Mouse (Mus musculus) colon, adult 2 months (tissue): ENCODE data around the gene Olfr1272. TPM values are rescaled to one million over a fixed set of nuclear protein-coding genes. Genes with fewer than 3 reads are reported as not detected.

Experiments
- polyA plus RNA-seq: library from polyadenylated mRNA; depleted of rRNA; stranded (reverse); fragments of >200 nt; gene quantifications from 2 replicates; pipeline ENCODE4 v1.2.3, GENCODE M21; 2012; rRNA removed

Gene Olfr1272
- polyA plus RNA-seq = not detected in 2 replicates

GRCm38 (mm10) chr2:90292741-90293140 lies at the start of gene Olfr1272:
Gene Olfr1272, minus strand, starts transcription at chr2:90292841.

GRCm38 (mm10) chr2:90321900-90322299 lies 29.3 kb upstream of the Olfr1272 start, which contains the start of gene Gm13769:
Gene Gm13769, plus strand, starts transcription at chr2:90322200.

GRCm38 (mm10) chr2:90270932-90271331 lies 21.7 kb downstream of the Olfr1272 start, which contains the start of gene Olfr1271:
Gene Olfr1271, minus strand, starts transcription at chr2:90271032.

GRCm38 (mm10) chr2:90257492-90257891 lies 35.1 kb downstream of the Olfr1272 start, which contains the start of gene Olfr142:
Gene Olfr142, minus strand, starts transcription at chr2:90257592.

Other genes starting within 250 kb of the Olfr1272 start
- not detected in 2 replicates for gene Olfr140, start 229.2 kb downstream of the Olfr1272 start, polyA plus RNA-seq
- not detected in 2 replicates for gene Olfr1269, start 171.4 kb downstream of the Olfr1272 start, polyA plus RNA-seq
- gene Olfr32, start 150.5 kb downstream of the Olfr1272 start, polyA plus RNA-seq = not detected in 2 replicates
- gene Olfr1270, start 139.8 kb downstream of the Olfr1272 start, polyA plus RNA-seq = not detected in 2 replicates
- gene Olfr1506, start 68.3 kb downstream of the Olfr1272 start, polyA plus RNA-seq = not detected in 2 replicates
- gene Olfr142, start 35.2 kb downstream of the Olfr1272 start, polyA plus RNA-seq = not detected in 2 replicates
- gene Olfr1271, start 21.8 kb downstream of the Olfr1272 start, polyA plus RNA-seq = not detected in 2 replicates
- gene Gm13769, start 29.4 kb upstream of the Olfr1272 start, polyA plus RNA-seq = not detected in 2 replicates
- not detected in 2 replicates for gene Olfr1274-ps, start 105.8 kb upstream of the Olfr1272 start, polyA plus RNA-seq